Mouse (Mus musculus): Measurements from ENCODE around the gene Grin3b.

Gene Grin3b

DNA sequence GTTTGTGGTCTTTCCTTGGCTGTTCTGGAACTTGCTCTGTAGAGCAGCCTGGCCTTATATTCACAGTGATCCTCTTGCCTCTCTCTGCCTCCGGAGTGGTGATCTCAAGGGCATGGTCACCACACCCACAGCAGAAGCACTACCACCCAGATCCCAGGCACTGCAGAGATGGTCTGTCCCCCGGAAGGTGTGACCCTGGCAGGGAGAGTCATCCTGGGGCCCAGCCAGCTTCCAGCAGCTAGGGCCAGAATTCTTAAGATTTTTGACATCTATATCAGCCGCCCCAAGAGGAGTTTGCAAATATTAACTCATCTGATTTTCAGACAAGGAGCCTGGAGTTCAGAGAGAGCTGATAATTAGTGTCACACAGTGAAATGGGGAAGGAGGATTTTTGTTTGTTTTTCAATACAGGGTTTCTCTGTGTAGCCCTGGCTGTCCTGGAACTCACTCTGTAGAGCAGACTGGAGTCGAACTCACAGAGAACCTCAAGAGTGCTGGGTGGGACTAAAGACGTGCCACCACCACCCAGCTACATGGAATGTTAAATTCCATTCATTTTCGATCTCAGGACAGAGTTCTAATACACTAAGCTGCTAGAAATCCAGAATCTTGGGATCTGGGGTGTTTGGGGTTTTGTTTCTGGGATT lies 15.8 kb downstream of the Grin3b start:
- intact Hi-C loops (cut with DNase I) = loop anchor here (5.0 kb wide), 2 partner anchors 126 to 156 kb away; partner anchors contain the start of gene Cbarp

DNA sequence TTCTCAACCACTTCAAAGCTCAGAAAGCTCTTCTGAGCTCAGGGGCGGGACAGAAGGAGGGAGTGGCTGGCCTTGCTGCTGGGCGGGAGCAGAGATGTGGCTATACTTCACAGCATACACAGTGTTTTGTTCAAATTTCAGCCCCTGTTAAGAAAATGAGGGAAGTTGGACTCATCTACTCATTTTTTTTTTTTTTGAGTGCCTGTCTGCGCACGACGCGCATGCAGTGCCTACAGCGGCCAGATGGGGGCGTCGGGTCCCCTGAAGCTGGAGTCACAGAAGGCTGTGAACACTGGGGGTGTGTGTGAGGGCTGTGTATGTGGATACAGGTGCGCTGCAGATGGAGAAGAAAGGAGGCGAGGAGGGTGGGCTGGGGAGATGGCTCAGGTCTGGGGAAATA lies 16.4 kb downstream of the Grin3b start:
- intact Hi-C loops (cut with DNase I) = loop anchor here (5.0 kb wide), 2 partner anchors 125 to 155 kb away; partner anchors contain the start of gene Cbarp

DNA sequence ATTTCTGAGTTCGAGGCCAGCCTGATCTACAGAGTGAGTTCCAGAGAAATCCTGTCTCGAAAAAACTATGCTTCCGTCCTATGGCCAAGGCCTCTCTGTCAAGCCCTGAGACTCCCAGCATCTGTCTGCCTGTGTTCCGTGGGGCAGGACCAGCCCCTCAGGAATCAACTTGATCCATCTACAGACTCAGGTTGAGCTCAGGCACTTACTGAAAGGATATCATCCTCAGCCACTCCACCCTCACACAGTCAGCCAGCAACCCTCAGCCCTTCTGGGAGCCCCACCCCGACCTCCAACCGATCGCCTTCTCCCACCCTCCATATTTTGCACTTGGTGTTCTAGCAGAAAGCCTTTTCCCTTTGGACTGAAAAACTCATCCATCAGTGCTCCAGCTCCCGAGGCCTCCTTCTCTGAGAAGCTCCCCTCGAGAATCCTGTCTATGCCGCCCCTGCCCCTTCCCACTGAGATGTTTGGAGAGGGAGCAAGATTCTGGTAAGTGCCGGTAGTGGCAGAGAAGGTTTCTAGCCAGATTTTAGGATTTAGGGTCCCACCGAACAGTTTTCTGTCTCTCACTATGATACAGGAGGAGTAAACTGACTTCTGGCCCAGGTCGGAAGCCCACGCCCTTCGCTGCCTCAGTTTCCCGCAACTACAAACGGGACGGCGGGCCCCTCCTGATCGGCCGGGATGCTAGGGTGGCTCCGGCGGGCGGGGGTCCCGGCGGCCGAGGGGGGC lies 17.4 kb downstream of the Grin3b start:
- intact Hi-C loops (cut with DNase I) = loop anchor here (5.0 kb wide), 2 partner anchors 124 to 154 kb away; partner anchors contain the start of gene Cbarp

DNA sequence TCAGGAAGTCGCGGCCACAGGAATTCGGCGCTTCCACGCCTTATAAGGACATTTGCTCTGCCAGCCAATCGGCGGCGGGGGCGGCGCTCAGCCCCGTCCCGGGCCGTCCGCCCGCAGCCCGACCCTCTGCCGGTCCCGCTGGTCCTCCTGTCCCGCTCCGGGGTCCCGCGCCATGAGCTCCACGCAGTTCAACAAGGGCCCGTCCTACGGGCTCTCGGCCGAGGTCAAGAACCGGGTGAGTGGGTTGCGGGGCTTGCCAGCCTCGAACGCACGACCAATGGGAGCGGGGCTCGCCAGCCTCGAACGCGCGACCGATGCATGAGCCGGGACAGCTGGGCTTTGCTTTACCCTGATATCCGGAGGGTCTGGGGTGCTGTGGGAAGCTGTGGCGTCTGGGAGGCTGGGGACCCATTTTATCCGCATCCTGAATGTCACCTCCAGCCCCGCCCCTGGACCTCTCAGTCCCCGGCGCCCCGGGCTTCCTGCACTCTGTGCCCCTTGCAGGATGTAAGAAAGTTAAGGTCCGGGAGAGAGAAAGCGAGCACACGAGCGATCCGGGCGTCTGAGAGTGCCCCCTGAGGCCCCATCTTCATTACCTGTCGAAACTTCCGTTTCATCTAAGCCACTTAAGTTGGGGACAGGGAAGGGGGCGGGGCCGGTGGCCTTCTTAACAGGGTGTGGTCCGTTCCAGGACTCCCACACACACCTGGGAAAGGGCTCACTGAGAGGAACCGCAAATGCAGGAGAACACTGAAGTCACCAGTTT lies 18.2 kb downstream of the Grin3b start, which contains the start of gene Cnn2:
Gene Cnn2, plus strand, starts transcription at position 79 of the 766 bp plus-strand sequence.
- intact Hi-C loops (cut with DNase I) = loop anchor here (5.0 kb wide), 2 partner anchors 124 to 154 kb away; partner anchors contain the start of gene Cbarp

DNA sequence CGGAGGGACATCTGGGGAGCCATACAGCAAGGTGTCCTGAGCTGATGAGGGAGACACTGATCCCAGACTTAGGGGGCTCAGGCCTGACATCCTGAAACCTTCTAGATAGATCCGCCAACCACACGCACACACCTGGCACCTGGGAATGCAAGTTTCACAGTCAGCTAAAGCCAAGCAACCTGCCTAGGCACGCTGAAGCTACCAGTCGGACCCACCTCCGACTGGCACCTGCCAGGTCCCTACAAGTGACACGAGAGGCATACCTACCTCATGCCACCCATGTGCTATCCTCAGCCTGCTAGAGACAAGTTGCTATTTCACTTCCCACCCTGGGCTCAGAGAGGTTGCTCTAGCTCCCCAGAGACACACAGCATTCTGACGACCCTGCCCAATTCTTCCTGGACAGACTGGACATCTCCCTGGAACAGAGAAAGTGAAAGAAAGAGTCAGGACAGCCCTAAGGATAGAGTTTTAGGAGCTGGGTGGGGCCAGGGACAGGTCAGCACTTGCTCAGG lies 18.8 kb downstream of the Grin3b start:
- intact Hi-C loops (cut with DNase I) = loop anchor here (5.0 kb wide), 2 partner anchors 123 to 153 kb away; partner anchors contain the start of gene Cbarp

DNA sequence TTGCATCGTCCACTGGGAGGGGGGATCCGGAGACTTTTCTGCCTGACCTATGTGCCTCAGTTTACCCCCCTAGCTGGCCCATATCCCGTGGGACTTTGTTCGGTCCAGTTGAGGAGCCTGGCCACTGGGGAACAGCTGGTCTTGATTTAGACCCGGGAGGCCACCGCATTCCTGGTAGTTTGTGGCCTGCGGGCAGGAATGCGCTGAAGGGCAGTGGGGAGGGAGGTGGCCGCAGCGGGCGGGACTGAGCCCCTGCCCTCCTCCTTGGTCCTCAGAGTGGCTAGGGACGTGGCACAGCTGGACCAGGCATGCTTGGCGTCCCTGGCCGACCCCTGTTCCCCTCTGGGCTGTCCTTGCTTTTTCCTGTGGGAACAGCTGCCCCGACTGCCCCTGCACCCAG lies 19.4 kb downstream of the Grin3b start:
- intact Hi-C loops (cut with DNase I) = loop anchor here (5.0 kb wide), 2 partner anchors 122 to 152 kb away; partner anchors contain the start of gene Cbarp

DNA sequence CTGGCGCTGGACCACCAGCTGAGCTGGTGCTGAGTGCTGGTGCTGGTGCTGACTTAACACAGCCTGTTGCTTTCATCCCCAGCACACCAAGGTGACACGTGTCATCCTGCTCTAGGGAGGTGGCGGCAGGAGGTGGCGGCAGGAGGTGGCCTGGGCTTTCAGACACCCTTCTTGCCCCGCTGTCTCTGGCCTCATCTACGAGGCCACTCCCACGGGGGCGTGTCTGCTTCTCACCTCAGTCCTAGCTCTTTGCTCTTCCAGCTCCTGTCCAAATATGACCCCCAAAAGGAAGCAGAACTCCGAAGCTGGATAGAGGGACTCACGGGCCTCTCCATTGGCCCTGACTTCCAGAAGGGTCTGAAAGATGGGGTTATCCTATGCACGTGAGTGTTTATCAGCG lies 20.6 kb downstream of the Grin3b start:
- intact Hi-C loops (cut with DNase I) = no loop called here

DNA sequence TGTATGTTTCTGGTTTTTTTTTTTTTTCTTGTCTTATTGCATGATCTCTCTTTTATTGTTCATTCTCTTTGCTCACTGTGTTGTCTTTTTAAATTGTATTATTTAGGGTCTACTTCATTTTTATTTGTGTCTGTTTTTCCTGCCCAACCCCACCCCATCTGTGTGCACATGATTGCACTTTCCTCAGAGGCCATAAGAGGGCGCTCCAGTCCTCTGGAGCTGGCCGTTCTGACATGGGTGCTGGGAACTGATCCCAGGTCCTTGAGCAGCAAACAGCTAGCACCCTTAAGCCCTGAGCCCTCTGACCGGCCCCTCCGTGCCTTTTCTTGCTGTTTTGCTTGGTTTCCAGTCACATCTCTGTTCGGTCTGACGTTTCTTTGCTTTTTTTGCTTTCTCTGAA lies 21.0 kb downstream of the Grin3b start:
- intact Hi-C loops (cut with DNase I) = no loop called here

DNA sequence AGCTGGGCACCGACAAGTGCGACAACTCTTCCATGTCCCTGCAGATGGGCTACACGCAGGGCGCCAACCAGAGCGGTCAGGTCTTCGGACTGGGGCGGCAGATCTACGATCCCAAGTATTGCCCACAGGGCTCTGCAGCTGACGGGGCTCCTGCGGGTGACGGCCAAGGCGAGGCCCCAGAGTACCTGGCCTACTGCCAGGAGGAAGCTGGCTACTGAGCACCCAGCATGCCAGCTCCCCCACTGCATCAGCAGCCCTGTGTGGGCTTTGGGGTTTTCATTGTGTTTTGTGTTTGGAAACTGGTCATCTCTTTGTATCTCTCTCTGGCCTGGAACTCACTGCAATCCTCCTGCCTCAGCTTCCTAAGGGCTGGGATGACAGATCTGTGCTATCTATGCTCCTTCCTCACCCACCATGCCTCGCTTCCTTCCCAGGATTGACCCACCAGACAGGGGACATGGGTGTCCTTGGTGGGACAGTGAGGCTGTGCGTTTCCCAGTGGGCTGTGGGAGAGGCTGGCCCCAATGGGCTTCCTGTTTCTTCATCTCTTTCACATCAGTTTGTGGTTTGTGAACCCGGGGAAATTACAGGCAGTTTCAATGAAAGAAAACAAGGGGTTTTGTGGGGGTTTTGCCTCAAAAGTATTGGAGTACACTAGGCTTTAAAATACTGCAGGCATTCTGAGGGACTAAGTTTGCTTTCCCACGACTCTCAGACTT lies 24.0 kb downstream of the Grin3b start:
- intact Hi-C loops (cut with DNase I) = loop anchor here (5.0 kb wide), 1 partner anchor 38 kb away; no protein-coding TSS in a partner anchor

DNA sequence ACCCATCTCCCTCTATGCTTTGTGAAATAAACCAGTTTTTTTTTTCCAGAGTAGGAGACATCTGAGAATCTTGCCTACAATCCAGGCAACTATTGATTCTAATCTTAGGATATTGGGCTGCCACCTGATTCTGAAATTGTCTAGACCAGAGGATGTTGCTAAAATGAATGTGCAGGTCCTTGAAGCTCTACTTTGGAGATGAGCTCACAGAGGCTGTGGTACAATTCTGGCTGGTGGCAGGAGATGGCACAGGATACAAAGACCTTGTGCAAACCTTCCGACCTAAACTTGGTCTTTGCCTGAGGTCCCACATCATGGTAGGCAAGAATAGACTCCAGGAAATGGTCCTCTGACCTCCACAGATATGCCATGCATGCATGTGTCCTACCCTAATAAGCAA lies 25.1 kb downstream of the Grin3b start:
- intact Hi-C loops (cut with DNase I) = loop anchor here (5.0 kb wide), 1 partner anchor 37 kb away; no protein-coding TSS in a partner anchor

DNA sequence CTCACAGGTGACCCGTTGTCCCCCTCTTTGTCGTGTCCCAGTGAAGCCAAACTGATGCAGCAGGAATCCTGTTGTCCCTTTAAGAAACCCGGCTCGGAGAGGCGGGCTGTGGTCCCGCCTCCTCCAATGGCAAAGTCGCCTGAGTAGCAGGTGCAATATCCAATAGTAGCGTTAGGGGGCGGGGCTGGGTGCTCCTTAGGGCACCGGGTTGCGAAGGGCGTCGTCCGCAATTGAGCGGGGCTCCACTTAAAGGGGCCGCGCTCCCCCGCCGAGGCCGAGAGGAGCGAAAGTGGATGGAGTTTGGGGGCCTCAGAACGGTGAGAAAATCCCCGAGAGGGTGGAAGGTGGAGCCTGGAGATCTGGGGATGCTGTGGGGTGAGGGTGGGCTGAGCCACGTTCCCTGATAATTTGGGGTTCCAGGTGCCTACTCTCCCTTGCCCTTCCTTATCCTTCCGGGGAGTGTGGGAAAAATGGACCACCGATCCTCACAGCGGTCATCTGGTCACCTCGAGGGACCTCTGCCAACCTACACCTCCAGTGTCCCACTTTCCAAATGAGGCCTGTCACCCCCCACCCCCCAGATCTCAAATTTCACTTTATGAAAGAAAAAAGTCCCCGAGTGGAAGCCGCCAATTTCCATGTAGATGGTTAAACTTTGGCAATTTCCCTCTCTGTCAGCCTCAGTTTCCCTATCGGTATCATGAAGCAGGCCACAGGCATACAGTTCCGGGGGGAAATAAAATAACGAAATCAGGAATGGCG lies 25.9 kb downstream of the Grin3b start, which contains the start of gene Abca7:
Gene Abca7, plus strand, starts transcription at position 223 of the 762 bp plus-strand sequence.
- intact Hi-C loops (cut with DNase I) = loop anchor here (5.0 kb wide), 1 partner anchor 36 kb away; no protein-coding TSS in a partner anchor

DNA sequence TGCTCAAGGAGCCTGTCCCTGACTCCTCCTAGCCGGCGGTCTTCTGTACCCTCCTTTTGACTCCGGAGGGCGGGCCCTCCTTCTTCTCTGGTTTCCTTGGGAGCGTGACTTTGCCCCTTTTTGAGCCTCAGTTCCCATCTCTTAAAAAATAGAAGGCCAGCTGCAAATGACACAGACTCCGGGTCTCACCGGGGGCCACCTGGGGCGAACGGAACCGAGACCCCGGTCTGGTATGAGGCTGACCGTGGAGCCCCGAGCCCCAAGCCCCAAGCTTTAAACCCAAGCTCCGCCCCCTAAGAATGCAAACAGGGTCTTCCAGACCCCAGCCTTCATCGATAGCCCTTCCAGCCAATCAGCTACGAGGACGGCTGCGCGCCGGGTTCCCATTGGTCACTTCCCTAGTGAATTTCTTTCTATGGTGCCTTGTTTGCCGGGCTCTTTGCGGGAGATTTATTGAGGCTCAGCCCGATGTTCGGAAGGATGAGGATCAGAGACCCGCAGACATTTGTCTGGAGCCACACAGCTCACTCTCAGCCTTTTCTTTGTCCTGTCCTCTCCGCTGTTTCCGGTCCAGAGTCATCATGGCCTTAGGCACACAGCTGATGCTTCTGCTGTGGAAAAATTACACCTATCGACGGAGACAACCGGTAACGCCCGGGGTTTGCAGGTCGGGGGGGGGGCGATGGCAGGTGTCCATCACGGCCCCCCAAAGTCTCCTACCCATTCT lies 26.7 kb downstream of the Grin3b start:
- intact Hi-C loops (cut with DNase I) = loop anchor here (5.0 kb wide), 1 partner anchor 35 kb away; no protein-coding TSS in a partner anchor

DNA sequence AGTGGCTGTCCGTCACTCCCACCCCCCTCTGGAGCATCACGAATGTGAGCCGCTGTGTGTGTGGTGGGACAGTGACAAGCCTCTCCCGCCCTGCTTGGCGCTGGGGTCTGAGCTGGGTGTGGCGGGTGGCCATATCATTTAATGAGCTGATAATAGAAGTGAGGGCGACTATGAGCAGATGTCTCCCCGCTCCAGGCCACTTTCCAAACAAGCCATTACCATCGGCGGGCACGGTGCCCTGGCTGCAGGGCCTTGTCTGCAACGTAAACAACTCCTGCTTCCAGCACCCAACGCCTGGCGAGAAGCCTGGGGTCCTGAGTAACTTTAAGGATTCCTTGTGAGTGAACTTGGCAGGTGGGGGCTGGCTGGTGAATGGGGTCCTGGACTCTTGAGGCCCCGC lies 27.3 kb downstream of the Grin3b start:
- intact Hi-C loops (cut with DNase I) = loop anchor here (5.0 kb wide), 1 partner anchor 34 kb away; no protein-coding TSS in a partner anchor

DNA sequence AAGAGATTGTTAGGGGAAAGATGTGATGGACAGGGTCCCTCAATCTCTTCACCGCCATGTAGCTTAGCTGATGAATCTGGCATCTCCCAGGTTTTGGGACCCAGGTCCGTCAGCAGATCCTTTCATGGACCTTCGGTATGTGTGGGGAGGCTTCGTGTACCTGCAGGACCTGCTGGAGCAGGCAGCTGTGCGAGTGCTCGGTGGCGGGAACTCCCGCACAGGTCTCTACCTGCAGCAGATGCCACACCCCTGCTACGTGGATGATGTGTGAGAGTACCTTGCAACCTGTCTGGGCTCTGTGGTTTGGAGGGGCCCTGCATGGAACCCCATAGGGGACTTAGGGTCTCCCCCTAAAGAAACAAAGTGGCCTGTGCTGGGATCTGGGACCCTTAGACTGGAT lies 31.4 kb downstream of the Grin3b start:
- intact Hi-C loops (cut with DNase I) = no loop called here

DNA sequence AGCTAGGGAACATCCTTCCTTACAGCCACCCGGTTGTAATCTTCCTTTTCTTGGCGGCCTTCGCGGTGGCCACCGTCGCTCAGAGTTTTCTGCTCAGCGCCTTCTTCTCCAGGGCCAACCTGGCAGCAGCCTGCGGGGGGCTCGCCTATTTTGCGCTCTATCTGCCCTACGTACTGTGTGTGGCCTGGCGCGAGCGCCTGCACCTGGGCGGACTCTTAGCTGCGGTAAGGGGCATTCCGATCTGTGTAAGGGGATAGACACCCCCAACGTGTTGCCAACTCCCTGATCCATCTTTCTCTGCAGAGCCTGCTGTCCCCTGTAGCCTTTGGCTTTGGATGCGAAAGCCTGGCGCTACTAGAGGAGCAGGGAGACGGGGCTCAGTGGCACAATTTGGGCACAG lies 32.3 kb downstream of the Grin3b start:
- intact Hi-C loops (cut with DNase I) = no loop called here

DNA sequence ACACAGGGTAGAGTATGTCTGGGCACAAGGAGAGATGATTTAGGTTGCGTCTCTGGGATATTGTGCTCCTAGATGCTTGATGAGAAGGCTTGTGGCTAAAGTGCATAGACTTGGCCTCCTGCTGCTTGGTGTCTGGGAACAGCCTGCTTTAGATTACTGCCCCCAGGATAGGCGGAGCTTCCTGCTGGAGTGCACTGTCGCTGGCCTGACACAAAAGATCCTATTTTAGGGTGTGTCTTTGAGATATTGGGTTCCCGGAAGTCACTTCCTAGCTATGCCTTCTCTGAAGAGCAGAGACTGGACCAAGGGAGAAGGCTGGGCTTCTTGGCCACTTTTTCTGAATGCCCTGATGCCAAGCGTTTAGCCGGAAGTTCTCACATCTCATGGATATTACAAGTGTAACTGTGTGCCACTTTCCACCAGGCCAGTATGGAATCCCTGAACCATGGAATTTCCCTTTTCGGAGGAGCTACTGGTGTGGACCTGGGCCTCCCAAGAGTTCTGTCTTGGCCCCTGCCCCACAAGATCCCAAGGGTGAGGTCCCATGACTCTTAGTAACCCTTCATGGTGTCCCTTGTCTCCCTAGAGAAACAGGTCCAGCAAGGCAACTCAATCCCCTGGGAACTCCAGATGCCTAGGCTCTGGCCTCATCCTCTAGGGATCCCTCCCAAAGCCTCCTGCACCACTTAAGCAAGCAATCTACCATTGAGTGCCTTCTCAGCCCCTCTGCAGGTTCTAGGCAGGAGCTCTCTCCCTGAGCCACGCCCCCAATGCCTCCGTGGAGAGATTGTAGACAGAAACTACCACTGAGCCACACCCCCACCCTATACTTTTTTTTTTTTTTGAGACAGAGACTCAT lies 33.1 kb downstream of the Grin3b start:
- intact Hi-C loops (cut with DNase I) = no loop called here

DNA sequence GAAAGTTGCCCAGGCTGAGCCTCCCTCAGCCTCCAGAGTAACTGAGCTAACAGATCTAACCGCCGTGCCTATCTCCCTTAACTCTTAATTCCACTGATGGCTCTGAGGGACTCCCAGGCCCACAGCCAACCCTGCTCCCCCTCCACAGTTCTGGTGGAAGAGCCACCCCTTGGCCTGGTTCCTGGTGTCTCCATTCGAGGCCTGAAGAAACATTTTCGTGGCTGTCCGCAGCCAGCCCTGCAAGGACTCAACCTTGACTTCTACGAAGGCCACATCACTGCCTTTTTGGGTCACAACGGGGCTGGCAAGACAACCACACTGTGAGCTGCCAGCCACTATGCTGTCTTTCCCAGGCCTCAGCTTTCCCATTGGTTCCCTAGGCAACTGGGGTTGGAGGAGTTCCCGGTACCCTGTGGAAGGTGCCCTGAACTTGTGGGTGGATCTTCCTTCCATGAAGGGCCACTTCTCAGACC lies 33.8 kb downstream of the Grin3b start:
- intact Hi-C loops (cut with DNase I) = no loop called here

DNA sequence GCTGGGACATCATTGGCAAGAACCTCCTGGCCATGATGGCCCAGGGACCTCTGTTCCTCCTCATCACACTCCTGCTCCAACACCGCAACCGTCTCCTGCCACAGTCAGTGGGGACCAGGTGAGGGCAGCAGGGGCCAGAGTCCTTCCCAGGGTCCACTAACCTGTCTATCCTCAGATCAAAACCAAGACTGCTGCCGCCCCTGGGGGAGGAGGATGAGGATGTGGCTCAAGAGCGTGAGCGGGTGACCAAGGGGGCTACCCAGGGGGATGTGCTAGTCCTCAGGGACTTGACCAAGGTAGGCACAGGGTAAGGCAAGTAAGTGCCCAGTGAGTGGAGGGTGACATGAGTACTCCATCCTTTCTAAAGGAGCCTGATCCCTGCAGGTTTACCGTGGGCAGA lies 41.2 kb downstream of the Grin3b start:
- intact Hi-C loops (cut with DNase I) = no loop called here

All from adrenal gland (tissue).